Mouse (Mus musculus) hindbrain, embryonic 12.5 days (tissue): ENCODE measurements around the gene Zfp710. TPM values are rescaled to one million over a fixed set of nuclear protein-coding genes. Genes with fewer than 3 reads are reported as not detected.
A peak's percentile ranks its signal among the peaks of the same experiment; 100 is the strongest.

Experiments used
- ATAC-seq: fragments of 200-750 bp; cut with Nextera tagmentation; 2 replicates; pipeline ENCODE4 v1.8.0; 2017; ENCODE audit warnings: moderate TSS enrichment; ENCODE audit not compliant: low FRiP score
- H3K27ac ChIP-seq: fragments of 300-500 bp; sonication (generic); 2 replicates; pipeline ENCODE4 v1.5.1; 2016; ENCODE audit warnings: mild to moderate bottlenecking
- H3K27me3 ChIP-seq: fragments of 300-500 bp; sonication (generic); 2 replicates; pipeline ENCODE4 v1.6.1; 2016; ENCODE audit warnings: mild to moderate bottlenecking
- H3K36me3 ChIP-seq: fragments of 300-500 bp; sonication (generic); 2 replicates; pipeline ENCODE4 v1.6.1; 2016; ENCODE audit warnings: mild to moderate bottlenecking
- H3K4me1 ChIP-seq: fragments of 300-500 bp; sonication (generic); 2 replicates; pipeline ENCODE4 v1.6.1; 2016
- H3K4me2 ChIP-seq: fragments of 300-500 bp; sonication (generic); replicated peaks from 2 replicates; pipeline ENCODE4 v1.6.1; 2016; ENCODE audit warnings: mild to moderate bottlenecking
- H3K4me3 ChIP-seq: fragments of 300-500 bp; sonication (generic); 2 replicates; pipeline ENCODE4 v1.5.1; 2016; ENCODE audit warnings: mild to moderate bottlenecking
- H3K9ac ChIP-seq: fragments of 300-500 bp; sonication (generic); 2 replicates; pipeline ENCODE4 v1.6.1; 2016; ENCODE audit warnings: mild to moderate bottlenecking, moderate library complexity
- H3K9me3 ChIP-seq: fragments of 300-500 bp; sonication (generic); replicated peaks from 2 replicates; pipeline ENCODE4 v1.6.1; 2016; ENCODE audit warnings: mild to moderate bottlenecking
- WGBS: fragments of 180-500 bp; shearing (Covaris S2); methylation state at CpG from one replicate; pipeline ENCODE4 v1.1.7; 2016; 5-methylcytosine and 5-hydroxymethylcytosine counted together
- polyA plus RNA-seq: library from polyadenylated mRNA; unstranded; fragments of >200 nt; fragmentation: Nextera tagmentation; extraction: Ambion mirVana; gene quantifications from 2 replicates; pipeline ENCODE4 v1.2.1, GENCODE M21; 2016

Gene Zfp710
- polyA plus RNA-seq, 1 experiment from 2014 or later = 26.0 TPM

DNA sequence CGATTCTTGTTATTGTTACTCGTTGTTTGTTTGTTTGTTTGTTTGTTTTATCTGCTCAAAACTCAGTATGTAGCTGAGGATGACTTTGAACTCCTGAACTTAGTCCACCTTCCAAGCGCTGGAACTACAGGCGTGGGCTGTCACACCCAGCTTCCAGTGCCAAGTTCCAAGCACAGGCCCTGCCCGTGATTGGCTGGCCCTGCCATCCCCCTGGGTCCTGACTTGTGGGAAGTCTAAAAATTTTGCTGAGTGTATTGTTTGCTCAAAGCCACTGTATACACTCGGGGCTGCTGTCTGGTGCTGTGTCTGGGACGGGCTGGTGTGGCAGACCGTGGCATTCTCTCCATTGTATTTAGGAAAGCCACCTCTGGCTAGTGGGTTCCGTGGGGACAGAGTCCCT lies 53.2 kb downstream of the Zfp710 start:
- no peaks in the 10 kb centered on the region for H3K9me3 ChIP-seq
- ATAC-seq = no peak
- peaks cover 64% of the 10 kb centered on the region for H3K4me1 ChIP-seq
- H3K36me3 ChIP-seq = peaks cover 18% of the 10 kb centered on the region
- WGBS = 67% methylated on average over 9 of the region's 9 CpGs
- no peaks in the 10 kb centered on the region for H3K27me3 ChIP-seq
- H3K4me2 ChIP-seq = no peak overlapping the region
- H3K9ac ChIP-seq = no peak overlapping the region
- H3K4me3 ChIP-seq = no peak overlapping the region
- H3K27ac ChIP-seq = no peak overlapping the region

DNA sequence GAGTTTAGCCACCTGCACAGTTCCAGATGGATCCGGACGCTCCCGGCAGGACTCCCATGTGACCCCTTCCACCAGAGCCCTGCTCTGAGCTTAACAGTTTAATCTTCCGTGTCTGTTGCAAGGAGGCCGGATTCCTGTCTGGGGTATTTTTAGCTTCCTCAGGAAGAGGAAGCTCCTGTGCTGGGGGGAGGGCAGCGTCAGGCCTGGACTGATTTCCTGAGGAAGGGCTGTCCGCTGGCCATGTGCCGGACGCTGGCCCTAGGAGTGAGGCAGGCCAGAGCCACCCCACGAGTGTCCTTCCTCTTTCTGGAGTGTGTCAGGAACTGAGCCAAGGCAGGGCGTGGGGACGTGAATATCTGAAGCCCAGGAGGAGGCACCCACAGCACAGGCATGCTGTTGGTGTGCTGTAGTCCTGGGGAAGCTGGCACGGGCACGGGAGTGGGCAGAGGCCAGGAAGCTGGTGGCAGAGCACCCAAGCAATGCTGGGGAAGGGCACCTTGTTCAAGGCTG lies 54.2 kb downstream of the Zfp710 start:
- Histone ChIP-seq H3K4me2 (no peak overlapping the region), H3K9me3 (no peaks in the 10 kb centered on the region), H3K27me3 (no peaks in the 10 kb centered on the region), H3K9ac (no peak overlapping the region; the same call in 1 of the 2 replicates), H3K36me3 (peaks cover 29% of the 10 kb centered on the region), H3K27ac (peak overlapping the region; percentile 75), H3K4me3 (no peak overlapping the region), H3K4me1 (peaks cover 55% of the 10 kb centered on the region)
- no peak for ATAC-seq
- WGBS = 53% methylated on average over 14 of the region's 14 CpGs

DNA sequence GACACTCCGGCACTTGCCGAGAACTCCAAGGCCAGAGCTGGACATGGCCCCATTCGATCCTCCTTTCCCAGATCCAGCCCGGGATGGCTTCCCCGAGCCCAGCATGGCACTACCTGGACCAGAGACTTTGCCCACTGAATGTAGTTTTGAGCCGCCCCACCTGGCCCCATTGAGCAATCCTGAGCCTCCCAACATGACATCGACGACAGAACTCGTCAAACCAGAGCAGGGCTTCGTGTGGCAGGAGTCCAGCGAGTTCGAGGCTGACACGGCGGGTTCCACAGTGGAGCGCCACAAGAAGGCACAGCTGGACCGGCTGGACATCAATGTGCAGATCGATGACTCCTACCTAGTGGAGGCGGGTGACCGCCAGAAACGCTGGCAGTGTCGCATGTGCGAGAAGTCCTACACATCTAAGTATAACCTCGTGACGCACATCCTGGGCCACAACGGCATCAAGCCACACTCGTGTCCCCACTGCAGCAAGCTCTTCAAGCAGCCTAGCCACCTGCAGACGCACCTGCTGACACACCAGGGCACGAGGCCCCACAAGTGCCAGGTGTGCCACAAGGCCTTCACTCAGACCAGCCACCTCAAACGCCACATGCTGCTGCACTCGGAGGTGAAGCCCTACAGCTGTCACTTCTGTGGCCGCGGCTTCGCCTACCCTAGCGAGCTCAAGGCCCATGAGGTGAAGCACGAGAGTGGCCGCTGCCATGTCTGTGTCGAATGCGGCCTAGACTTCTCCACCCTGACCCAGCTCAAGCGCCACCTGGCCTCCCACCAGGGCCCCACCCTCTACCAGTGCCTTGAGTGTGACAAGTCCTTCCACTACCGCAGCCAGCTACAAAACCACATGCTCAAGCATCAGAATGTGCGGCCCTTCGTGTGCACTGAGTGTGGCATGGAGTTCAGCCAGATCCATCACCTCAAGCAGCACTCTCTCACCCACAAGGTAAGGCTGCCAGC lies 57.3 kb downstream of the Zfp710 start:
- ATAC-seq = no peak
- H3K4me3 ChIP-seq = no peak overlapping the region
- no peak overlapping the region for H3K9ac ChIP-seq
- 93% methylated on average over 42 of the region's 42 CpGs for WGBS
- no peaks in the 10 kb centered on the region for H3K9me3 ChIP-seq
- H3K27ac ChIP-seq = no peak overlapping the region
- peaks cover 43% of the 10 kb centered on the region for H3K36me3 ChIP-seq
- H3K4me1 ChIP-seq = peaks cover 25% of the 10 kb centered on the region
- no peaks in the 10 kb centered on the region for H3K27me3 ChIP-seq
- H3K4me2 ChIP-seq = no peak overlapping the region

DNA sequence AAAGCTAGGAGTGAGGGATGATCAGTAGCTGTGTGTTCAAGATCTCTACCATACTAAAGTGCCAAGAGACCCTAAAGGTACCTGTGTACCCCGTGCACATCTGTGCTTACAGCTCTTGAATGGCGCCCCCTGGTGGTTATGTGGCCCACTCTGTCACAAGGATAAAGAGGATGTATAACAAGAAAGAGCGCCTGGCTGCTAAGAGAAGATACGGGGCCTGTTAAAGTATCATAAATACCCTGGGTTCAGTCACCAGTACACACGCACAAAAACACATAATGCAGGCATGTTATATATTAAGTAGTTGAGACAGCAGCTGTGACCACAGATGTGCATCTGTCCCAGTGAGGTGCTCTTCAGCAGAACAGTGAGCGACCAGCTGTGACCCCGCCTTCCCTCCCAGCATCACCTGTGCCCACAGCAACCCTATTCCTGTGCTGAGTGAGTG lies 59.9 kb downstream of the Zfp710 start:
- Histone ChIP-seq H3K9me3 (no peaks in the 10 kb centered on the region), H3K36me3 (peaks cover 69% of the 10 kb centered on the region), H3K4me3 (no peak overlapping the region), H3K27me3 (no peaks in the 10 kb centered on the region), H3K27ac (no peak overlapping the region), H3K4me1 (peaks cover 4% of the 10 kb centered on the region; the same call in 1 of the 2 replicates), H3K4me2 (no peak overlapping the region), H3K9ac (no peak overlapping the region)
- ATAC-seq = peak; percentile 55; the same call in 1 of the 2 replicates
- 63% methylated on average over 7 of the region's 7 CpGs for WGBS

DNA sequence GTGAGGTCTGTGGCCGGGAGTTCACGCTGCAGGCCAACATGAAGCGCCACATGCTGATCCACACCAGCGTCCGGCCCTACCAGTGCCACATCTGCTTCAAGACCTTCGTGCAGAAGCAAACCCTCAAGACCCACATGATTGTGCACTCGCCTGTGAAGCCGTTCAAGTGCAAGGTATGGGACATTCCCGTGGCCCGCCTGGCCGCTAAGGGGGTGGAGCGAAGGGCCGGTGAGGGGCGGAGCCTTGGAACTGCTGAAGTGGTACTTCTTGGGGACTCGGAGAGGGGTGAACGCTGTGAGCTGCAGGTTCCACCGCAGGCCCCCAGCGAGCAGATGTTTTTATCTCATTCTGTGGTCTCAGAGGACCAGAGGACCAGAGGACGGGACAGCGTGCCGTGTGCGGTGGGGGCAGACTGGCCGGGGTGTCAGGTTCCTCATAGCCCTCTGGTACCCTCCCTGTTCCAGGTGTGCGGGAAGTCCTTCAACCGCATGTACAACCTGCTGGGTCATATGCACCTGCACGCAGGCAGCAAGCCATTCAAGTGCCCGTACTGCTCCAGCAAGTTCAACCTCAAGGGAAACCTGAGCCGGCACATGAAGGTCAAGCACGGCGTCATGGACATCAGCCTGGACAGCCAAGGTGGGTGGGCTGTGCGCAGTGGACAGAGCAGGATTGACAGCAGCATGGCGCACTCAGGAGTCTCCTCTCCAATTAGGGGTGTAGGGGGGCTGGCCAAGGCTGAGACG lies 61.5 kb downstream of the Zfp710 start:
- Histone ChIP-seq H3K4me2 (no peak overlapping the region), H3K27ac (0 out of 2 replicates have a peak overlapping the region, but pooled peaks have one; percentile 23), H3K36me3 (peaks cover 84% of the 10 kb centered on the region), H3K4me1 (no peaks in the 10 kb centered on the region), H3K4me3 (no peak overlapping the region), H3K9me3 (no peaks in the 10 kb centered on the region), H3K27me3 (no peaks in the 10 kb centered on the region), H3K9ac (no peak overlapping the region)
- ATAC-seq = no peak
- 84% methylated on average over 33 of the region's 33 CpGs for WGBS

DNA sequence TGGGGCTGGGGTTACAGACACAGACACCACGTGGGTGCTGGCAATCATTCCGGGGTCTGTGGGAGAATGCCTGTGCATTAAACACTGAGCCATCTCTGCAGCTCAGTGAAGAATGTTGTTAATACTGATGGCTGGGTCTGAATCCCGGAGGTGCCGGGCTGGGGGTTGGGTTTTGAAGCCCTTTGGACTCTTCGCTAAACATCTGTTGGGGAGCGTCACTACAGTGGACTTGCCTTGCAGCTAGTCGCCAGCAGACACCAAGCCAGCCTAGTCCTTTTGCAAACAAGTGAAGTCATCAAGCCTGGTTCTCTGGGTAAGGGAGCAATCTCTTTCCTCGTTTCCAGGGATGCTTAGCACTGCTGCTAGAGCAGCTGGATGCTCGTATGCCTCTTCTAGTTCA lies 63.6 kb downstream of the Zfp710 start:
- Histone ChIP-seq H3K36me3 (peaks cover 79% of the 10 kb centered on the region), H3K9ac (no peak overlapping the region), H3K9me3 (no peaks in the 10 kb centered on the region), H3K4me3 (no peak overlapping the region), H3K27me3 (no peaks in the 10 kb centered on the region), H3K4me1 (peaks cover 6% of the 10 kb centered on the region), H3K27ac (no peak overlapping the region), H3K4me2 (no peak overlapping the region)
- WGBS = 85% methylated on average over 9 of the region's 9 CpGs
- no peak for ATAC-seq

DNA sequence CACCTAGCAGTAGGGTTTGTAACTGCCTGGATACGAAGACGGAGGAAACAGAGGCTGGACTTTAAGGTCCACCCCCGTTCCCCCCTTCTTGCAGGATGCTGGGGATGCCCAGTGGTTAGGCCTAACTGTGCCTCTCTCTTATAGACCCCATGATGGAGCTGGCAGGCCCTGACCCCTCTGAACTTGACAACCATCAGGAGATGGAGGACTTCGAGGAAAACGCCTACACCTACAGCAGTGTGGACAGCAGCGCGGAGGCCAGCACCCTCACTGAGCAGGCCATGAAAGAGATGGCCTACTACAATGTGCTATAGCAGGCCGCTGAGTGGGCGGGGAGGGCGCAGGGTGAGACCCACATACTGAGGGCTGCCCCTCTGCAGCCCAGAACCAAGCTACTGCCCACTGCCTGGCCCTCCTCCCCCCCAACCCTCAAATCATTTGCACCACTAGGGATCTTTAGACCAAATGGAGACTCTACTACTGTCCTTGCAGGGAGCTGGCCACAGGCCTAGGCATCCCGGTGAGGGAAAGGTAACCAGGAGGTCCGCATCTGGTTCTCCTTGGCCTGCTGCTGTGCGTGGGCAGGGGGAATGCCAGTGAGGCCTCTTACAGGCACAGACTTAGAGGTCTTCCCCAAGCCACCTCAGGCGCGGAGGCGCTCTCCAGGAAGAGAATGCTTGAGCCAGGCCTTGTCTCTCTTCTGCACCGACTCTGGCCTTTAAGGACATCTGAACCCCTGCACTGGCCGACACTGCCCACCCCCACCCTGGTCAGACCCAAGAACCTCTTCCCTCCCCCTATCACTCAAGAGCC lies 65.8 kb downstream of the Zfp710 start:
- H3K27me3 ChIP-seq = no peaks in the 10 kb centered on the region
- peak overlapping the region; percentile 8; the same call in 1 of the 2 replicates for H3K9ac ChIP-seq
- H3K4me2 ChIP-seq = no peak overlapping the region
- peaks cover 6% of the 10 kb centered on the region for H3K4me1 ChIP-seq
- no peaks in the 10 kb centered on the region for H3K9me3 ChIP-seq
- 0 out of 2 replicates have a peak overlapping the region, but pooled peaks have one; percentile 40 for H3K27ac ChIP-seq
- no peak for ATAC-seq
- 88% methylated on average over 18 of the region's 18 CpGs for whole genome bisulfite sequencing
- no peak overlapping the region for H3K4me3 ChIP-seq
- H3K36me3 ChIP-seq = peaks cover 92% of the 10 kb centered on the region

DNA sequence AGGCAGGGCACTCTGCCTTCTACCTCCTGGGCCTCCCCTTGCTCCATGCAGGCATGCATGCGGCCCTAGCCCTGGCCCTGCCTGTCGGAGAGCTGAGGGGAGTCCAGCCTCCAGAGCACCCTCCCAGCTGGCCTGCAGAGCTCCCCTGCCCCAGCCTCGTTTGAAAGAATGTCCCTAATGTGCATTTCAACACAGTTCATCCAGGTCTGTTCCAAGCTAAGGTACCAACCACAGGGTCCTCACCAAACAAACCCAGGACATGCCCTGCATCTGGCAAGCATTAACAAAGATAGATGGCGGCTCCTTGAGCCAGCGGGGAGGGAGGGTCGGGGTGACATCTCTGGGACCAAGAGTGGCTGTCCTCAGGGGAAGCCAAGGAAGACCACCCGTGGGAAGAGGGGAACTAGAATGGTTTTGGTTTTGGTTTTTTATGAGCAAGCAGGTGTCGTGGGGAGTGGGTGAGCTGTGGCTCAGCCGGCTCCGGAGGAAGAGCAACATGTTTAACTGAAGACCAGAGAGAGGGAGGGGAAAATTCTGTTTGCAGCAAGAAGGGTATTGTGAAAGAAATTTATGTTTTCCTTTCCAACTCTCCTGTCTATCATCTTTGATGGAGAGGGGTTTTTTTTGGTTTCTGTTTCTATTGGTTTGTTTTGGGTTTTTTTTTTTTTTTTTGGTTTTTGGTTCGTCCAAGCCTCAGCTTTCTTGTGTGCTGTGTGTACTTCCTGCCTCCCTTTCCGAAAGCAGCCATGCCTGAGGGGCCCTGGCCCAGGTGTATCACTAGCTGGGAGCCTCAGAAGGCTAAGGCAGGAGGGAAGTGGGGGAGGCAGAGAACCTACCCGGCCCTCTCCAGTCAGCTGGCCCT lies 66.6 kb downstream of the Zfp710 start:
- H3K36me3 ChIP-seq = peaks cover 94% of the 10 kb centered on the region
- 59% methylated on average over 13 of the region's 13 CpGs for WGBS
- ATAC-seq = no peak

DNA sequence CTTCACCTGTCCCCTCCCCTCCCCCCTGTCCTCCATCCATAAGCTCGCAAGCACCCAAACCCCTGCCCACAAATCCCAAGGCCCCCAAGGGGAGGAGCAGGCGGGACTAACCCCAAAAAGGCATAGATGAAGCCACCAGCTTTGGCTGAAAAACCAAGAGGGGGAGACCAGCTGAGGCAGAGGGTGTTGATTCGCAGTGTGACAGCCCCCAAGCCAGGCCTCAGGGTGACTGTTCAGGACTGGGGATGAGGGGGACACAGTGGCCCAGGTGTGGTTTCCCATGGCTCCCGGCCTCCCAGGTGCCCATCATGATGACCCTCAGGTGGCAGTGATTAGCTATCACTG lies 67.2 kb downstream of the Zfp710 start:
- 0 out of 2 replicates have a peak overlapping the region, but pooled peaks have one; percentile 23 for H3K27ac ChIP-seq
- 91% methylated on average over 3 of the region's 4 CpGs for WGBS
- no peaks in the 10 kb centered on the region for H3K27me3 ChIP-seq
- peaks cover 6% of the 10 kb centered on the region for H3K4me1 ChIP-seq
- ATAC-seq = no peak; the same call in 1 of the 2 replicates
- no peak overlapping the region for H3K4me3 ChIP-seq
- H3K36me3 ChIP-seq = peaks cover 94% of the 10 kb centered on the region
- H3K4me2 ChIP-seq = no peak overlapping the region
- no peaks in the 10 kb centered on the region for H3K9me3 ChIP-seq
- H3K9ac ChIP-seq = no peak overlapping the region

More for the DNA sequence above, 66.6 kb downstream of the Zfp710 start:
- no peak overlapping the region for H3K9ac ChIP-seq
- peaks cover 6% of the 10 kb centered on the region for H3K4me1 ChIP-seq
- H3K27ac ChIP-seq = peak overlapping the region; percentile 40; the same call in 1 of the 2 replicates
- H3K27me3 ChIP-seq = no peaks in the 10 kb centered on the region
- no peak overlapping the region for H3K4me3 ChIP-seq
- no peak overlapping the region for H3K4me2 ChIP-seq
- H3K9me3 ChIP-seq = no peaks in the 10 kb centered on the region

DNA sequence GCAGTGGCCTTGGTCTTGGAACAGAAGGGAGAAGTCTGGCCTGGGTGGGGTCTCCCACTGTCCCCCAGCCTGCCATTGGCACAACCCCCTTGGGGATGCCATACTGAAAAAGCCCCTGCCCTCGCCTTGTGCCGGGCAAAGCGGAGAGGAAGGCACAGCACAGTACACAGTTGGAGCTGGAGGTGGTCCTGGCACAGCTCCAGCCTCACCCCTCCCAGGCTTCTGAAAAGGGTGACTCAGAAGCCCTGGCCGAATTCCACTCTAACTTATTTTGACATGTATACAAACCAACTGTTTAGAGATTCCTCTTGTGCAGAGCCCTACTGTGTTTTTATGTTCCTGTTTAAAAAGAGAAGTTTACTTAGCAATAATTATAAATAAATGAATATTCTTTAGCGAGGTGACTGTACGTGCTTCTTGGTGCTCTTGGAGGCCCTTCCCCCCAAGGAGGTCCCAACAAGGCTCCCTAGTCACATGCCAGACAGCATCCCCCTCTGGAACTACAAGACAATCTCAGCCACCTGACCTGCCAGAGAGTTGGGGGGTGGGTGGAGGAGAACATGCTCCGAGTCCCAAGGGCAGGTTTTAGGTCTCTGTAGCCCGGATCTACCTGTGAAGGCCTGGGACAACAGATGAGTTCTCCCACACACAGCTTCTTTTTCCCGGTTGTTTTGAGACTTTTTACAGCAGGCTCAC lies 67.9 kb downstream of the Zfp710 start:
- Histone ChIP-seq H3K36me3 (peaks cover 94% of the 10 kb centered on the region), H3K4me2 (no peak overlapping the region), H3K4me1 (peaks cover 6% of the 10 kb centered on the region), H3K9ac (no peak overlapping the region), H3K9me3 (no peaks in the 10 kb centered on the region), H3K27me3 (no peaks in the 10 kb centered on the region), H3K4me3 (no peak overlapping the region), H3K27ac (0 out of 2 replicates have a peak overlapping the region, but pooled peaks have one; percentile 23)
- 75% methylated on average over 9 of the region's 9 CpGs for WGBS
- ATAC-seq = peak; percentile 21; the same call in 1 of the 2 replicates
